Mouse (Mus musculus): ENCODE measurements around the gene Nkx1-2. TPM values are rescaled to one million over a fixed set of nuclear protein-coding genes. Genes with fewer than 3 reads are reported as not detected.

Nkx1-2 gene
- total and polyA plus RNA-seq, 3 experiments = 0.04 TPM; not detected in 2

GRCm38 (mm10) chr7:132556575-132556974, 42.9 kb downstream of the Nkx1-2 start:
- dilution Hi-C loops (cut with MboI; ENCODE audit: extremely low pct_ligation_motif_present, extremely low pct_unique_long_range_greater_than_20kb, low sequenced_read_pairs) = no loop called here
- Histone ChIP-seq H3K27ac (ENCODE audit: insufficient read depth, low read depth) (no peak overlapping the region), H3K36me3 (replicated peaks in 1 of 2; ENCODE audit: control insufficient read depth in 1 of 2, insufficient read depth in 1 of 2, low read length in 1 of 2) (peaks cover 37 to 56% of the 10 kb centered on the region in 2 experiments)

DNA sequence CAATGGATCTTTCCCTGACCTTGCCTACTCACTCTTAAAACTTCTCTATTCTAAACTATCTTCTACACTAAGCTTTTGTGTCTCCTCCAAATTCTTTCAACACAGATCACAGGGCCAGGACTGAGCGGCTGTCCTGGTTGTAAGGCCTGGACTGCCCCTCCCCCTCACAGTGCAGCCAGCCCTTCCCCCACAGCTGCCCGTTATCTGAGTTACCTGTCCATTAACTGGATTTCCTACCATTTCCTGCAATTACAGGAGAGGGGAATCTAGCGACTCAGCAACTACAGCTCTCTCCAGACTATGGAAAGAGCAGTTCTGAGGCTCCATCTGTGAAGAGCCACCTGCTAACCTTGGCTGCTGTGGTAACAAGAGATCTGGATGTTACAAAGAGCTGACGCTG, 43.5 kb downstream of the Nkx1-2 start:
- no peak overlapping the region for H3K9ac ChIP-seq (ENCODE audit: insufficient read depth, low read depth)
- in situ Hi-C loops (cut with MboI; ENCODE audit: low pct_ligation_motif_present, low pct_unique_long_range_greater_than_20kb, low sequenced_read_pairs) (no loop called here), dilution Hi-C loops (cut with MboI; ENCODE audit: extremely low pct_ligation_motif_present, extremely low pct_unique_long_range_greater_than_20kb, low sequenced_read_pairs) (no loop called here)
- H3K4me1 ChIP-seq (ENCODE audit: control insufficient read depth in 1 of 2, insufficient read depth in 2 of 2) = peaks cover 0 to 11% of the 10 kb centered on the region in 2 experiments; a peak in 2 of 4 replicates
- no peaks in the 10 kb centered on the region for H3K79me2 ChIP-seq (replicated peaks; ENCODE audit: control insufficient read depth, extremely low read depth, insufficient read depth, poor library complexity, severe bottlenecking)
- H3K27ac ChIP-seq (ENCODE audit: insufficient read depth, low read depth) = no peak overlapping the region
- DNase-seq (ENCODE audit: extremely low read depth) = no peak
- H3K36me3 ChIP-seq (replicated peaks in 1 of 2; ENCODE audit: control insufficient read depth in 1 of 2, insufficient read depth in 1 of 2, low read length in 1 of 2) = peaks cover 33 to 49% of the 10 kb centered on the region in 2 experiments
- no peaks in the 10 kb centered on the region for H3K9me3 ChIP-seq (replicated peaks; ENCODE audit: low read length)
- no peak overlapping the region for H3K4me3 ChIP-seq (replicated peaks in 1 of 3; ENCODE audit: low read depth in 2 of 3, low read length in 2 of 3, poor library complexity in 1 of 3)
- H3K27me3 ChIP-seq (replicated peaks) = peaks cover 2% of the 10 kb centered on the region
- no peak for TF ChIP-seq POLR2A (IDR thresholded peaks at IDR 0.05; ENCODE audit: low read depth, low read length)
- TF ChIP-seq ZMIZ1 (IDR thresholded peaks at IDR 0.05; ENCODE audit: low read depth, low read length) = no peak
- no peak for TF ChIP-seq ZKSCAN1 (IDR thresholded peaks at IDR 0.05; ENCODE audit: borderline replicate concordance, low read depth, low read length)
- TF ChIP-seq MYC (IDR thresholded peaks at IDR 0.05; ENCODE audit: low read depth, low read length) = no peak
- peak; percentile 63 for TF ChIP-seq CHD2 (IDR thresholded peaks at IDR 0.05; ENCODE audit: low read length)
- no peak for TF ChIP-seq E2F4 (IDR thresholded peaks at IDR 0.05; ENCODE audit: insufficient replicate concordance, low read depth, low read length)
- TF ChIP-seq TCF12 (IDR thresholded peaks at IDR 0.05; ENCODE audit: low read depth, low read length) = no peak
- H3K4me2 ChIP-seq (ENCODE audit: insufficient read depth, low read depth, poor library complexity, severe bottlenecking) = no peak overlapping the region

More at GRCm38 (mm10) chr7:132556575-132556974, 42.9 kb downstream of the Nkx1-2 start:
- no peak for DNase-seq (ENCODE audit: extremely low read depth)
- Histone ChIP-seq H3K4me2 (ENCODE audit: insufficient read depth, low read depth, poor library complexity, severe bottlenecking) (no peak overlapping the region), H3K79me2 (replicated peaks; ENCODE audit: control insufficient read depth, extremely low read depth, insufficient read depth, poor library complexity, severe bottlenecking) (no peaks in the 10 kb centered on the region), H3K9me3 (replicated peaks; ENCODE audit: low read length) (no peaks in the 10 kb centered on the region), H3K9ac (ENCODE audit: insufficient read depth, low read depth) (no peak overlapping the region), H3K4me3 (replicated peaks in 1 of 3; ENCODE audit: low read depth in 2 of 3, low read length in 2 of 3, poor library complexity in 1 of 3) (no peak overlapping the region), H3K4me1 (ENCODE audit: control insufficient read depth in 1 of 2, insufficient read depth in 2 of 2) (peaks cover 0 to 6% of the 10 kb centered on the region in 2 experiments; a peak in 2 of 4 replicates), H3K27me3 (replicated peaks) (no peaks in the 10 kb centered on the region)
- in situ Hi-C loops (cut with MboI; ENCODE audit: low pct_ligation_motif_present, low pct_unique_long_range_greater_than_20kb, low sequenced_read_pairs) = no loop called here
- TF ChIP-seq SIN3A (IDR thresholded peaks at IDR 0.05; ENCODE audit: low read length) (no peak), EP300 (IDR thresholded peaks at IDR 0.05; ENCODE audit: low read length) (no peak), RAD21 (IDR thresholded peaks at IDR 0.05; ENCODE audit: low read depth, low read length) (no peak), ZMIZ1 (IDR thresholded peaks at IDR 0.05; ENCODE audit: low read depth, low read length) (no peak), NRF1 (IDR thresholded peaks at IDR 0.05; ENCODE audit: low read depth, low read length) (no peak), SMC3 (IDR thresholded peaks at IDR 0.05; ENCODE audit: low read depth, low read length) (no peak), ZNF384 (IDR thresholded peaks at IDR 0.05; ENCODE audit: low read depth, low read length) (no peak), JUN (IDR thresholded peaks at IDR 0.05; ENCODE audit: insufficient read depth, low read depth, low read length) (no peak), KAT2A (IDR thresholded peaks at IDR 0.05; ENCODE audit: insufficient replicate concordance, low read length) (no peak), MYC (IDR thresholded peaks at IDR 0.05; ENCODE audit: low read depth, low read length) (no peak), ETS1 (conservative IDR thresholded peaks at IDR 0.05; ENCODE audit: low read depth, low read length) (no peak), NELFE (IDR thresholded peaks at IDR 0.05; ENCODE audit: low read depth, low read length) (no peak), CTCF (conservative IDR thresholded peaks at IDR 0.05 in 1 of 2, IDR thresholded peaks at IDR 0.05 in 1 of 2; ENCODE audit: low read depth in 2 of 2, low read length in 2 of 2) (no peak), ZKSCAN1 (IDR thresholded peaks at IDR 0.05; ENCODE audit: borderline replicate concordance, low read depth, low read length) (no peak), MAFK (IDR thresholded peaks at IDR 0.05; ENCODE audit: insufficient replicate concordance, low read length) (no peak), CHD2 (IDR thresholded peaks at IDR 0.05; ENCODE audit: low read length) (no peak), ZC3H11A (IDR thresholded peaks at IDR 0.05; ENCODE audit: low read depth, low read length) (no peak), RCOR1 (conservative IDR thresholded peaks at IDR 0.05; ENCODE audit: low read depth, low read length) (no peak), MAZ (IDR thresholded peaks at IDR 0.05; ENCODE audit: low read depth, low read length) (no peak)
